Mouse (Mus musculus) effector memory CD4-positive, alpha-beta T cell, adult 7 months (primary cell): Measurements from ENCODE around the gene Ifi203. TPM values are rescaled to one million over a fixed set of nuclear protein-coding genes. Genes with fewer than 3 reads are reported as not detected.

Experiments used
- polyA plus RNA-seq: library from polyadenylated mRNA; unstranded; fragments of 100-300 nt; shearing (Covaris generic); gene quantifications from one replicate; pipeline ENCODE4 v1.2.1, GENCODE M21; 2017

The Ifi203 gene
- 263 TPM for polyA plus RNA-seq

GRCm38 (mm10) chr1:173941924-173942779 lies at the start of gene Ifi203, which contains the start of gene Mndal:
Gene Ifi203, minus strand, starts transcription at chr1:173942672.
Gene Mndal, minus strand, starts transcription at chr1:173942491.

DNA sequence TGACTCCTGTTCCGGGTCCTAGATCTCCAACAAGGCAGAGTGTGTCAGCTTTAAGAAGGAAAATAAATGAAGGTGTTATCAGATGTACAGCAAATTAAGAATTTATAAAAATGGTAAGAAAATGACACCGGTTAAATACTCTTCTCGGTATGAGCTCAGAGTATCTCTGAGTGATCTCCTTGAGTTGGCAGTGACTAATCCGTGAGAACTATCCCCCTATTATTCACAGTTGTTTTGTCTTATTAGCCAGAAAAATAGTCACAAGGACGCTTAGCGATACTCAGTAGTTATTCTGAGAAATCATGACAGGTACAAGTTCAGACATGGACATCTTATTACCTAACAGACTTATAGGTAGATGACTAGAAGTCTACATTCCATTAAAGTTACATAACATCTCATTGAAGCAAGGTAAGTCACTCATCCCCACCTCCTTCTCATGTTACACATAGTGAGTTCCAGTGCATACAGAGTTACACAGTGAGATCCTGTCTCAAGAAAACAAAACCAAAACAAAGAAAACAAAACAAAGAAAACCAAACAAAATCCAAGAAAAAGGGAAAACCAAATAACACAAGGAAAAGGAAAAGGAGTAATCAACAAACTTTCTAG lies 40.3 kb upstream of the Ifi203 start, which contains the start of gene Ifi202b:
TSS of gene Ifi202b (minus strand) at position 51 of the 612 bp plus-strand sequence.

DNA sequence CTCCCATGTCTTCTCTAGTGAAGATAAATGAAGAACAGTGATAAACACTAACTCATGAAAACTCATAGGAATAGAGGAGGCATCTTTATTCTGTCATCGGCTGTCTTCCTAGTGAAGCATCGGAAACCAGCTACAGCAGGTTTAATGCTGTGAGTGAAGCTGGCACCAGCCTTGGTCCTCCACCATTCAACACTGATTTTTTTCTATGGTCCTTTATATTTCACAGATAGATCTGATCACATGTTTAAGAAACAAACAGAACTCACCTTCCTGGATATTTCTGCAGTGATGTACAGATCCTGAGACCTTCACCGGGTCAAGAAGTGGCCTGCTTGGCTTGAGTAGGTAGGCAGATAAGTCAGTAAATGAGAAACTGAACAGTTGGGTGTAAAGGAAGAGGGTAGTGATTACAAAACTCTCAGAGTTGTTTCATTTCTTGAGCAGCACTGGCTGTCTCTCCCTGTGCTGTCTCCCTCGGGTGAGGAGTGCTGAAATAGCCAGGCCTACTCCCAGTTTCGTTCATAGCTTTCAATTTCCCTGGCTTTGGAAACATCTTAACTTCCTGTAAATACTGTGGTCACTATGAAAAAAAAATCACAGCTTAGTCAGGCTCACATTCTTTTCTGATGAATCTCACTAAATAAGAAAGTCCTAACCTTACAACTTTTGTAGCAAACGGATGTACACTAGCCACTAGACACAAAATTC lies 29.8 kb downstream of the Ifi203 start, which contains the start of gene Ifi211:
TSS of gene Ifi211 (minus strand) at position 499 of the 708 bp plus-strand sequence.

Other genes starting within 250 kb of the Ifi203 start
- not detected for gene Ifi207, start 200.9 kb downstream of the Ifi203 start, polyA plus RNA-seq
- gene Ifi204, start 175.7 kb downstream of the Ifi203 start, polyA plus RNA-seq: 8.1 TPM
- gene Ifi211, start 29.6 kb downstream of the Ifi203 start, polyA plus RNA-seq: 19.8 TPM
- 467 TPM for gene Mndal, start 181 bp downstream of the Ifi203 start, polyA plus RNA-seq
- 0.22 TPM for gene Ifi202b, start 40.1 kb upstream of the Ifi203 start, polyA plus RNA-seq
- gene Ifi205, start 89.1 kb upstream of the Ifi203 start, polyA plus RNA-seq: not detected
- not detected for gene Olfr433, start 98.0 kb upstream of the Ifi203 start, polyA plus RNA-seq
- 0.54 TPM for gene Olfr432, start 106.5 kb upstream of the Ifi203 start, polyA plus RNA-seq
- not detected for gene Olfr430, start 123.9 kb upstream of the Ifi203 start, polyA plus RNA-seq
- not detected for gene Olfr429, start 141.7 kb upstream of the Ifi203 start, polyA plus RNA-seq
- gene Olfr427, start 154.2 kb upstream of the Ifi203 start, polyA plus RNA-seq: not detected
- not detected for gene Olfr231, start 178.5 kb upstream of the Ifi203 start, polyA plus RNA-seq
- not detected for gene Olfr424, start 188.8 kb upstream of the Ifi203 start, polyA plus RNA-seq
- 0.24 TPM for gene Olfr420, start 213.0 kb upstream of the Ifi203 start, polyA plus RNA-seq
- gene Spta1, start 230.1 kb upstream of the Ifi203 start, polyA plus RNA-seq: 0.05 TPM